Mouse (Mus musculus): Measurements from ENCODE around the gene Dok5. TPM values are rescaled to one million over a fixed set of nuclear protein-coding genes. Genes with fewer than 3 reads are reported as not detected.

Dok5 gene
- total RNA-seq, 2 experiments from 2014 or later, result 0.52 to 0.60 TPM

Other genes starting within 250 kb of the Dok5 start
- gene Pfdn4, start 235.4 kb upstream of the Dok5 start, total RNA-seq (2021), result 10 to 100 TPM; 15.4 to 17.2 TPM
- not detected for gene Cyp24a1, start 234.7 kb upstream of the Dok5 start, total RNA-seq (2021)
- not detected for gene 4930470P17Rik, start 129.8 kb upstream of the Dok5 start, total RNA-seq (2021)

Data from heart, postnatal 4 days (tissue).